Mouse (Mus musculus) urinary bladder, postnatal 10 days (tissue): ENCODE measurements around the gene Med12.

ENCODE experiments used
- DNase-seq: peaks from one replicate; pipeline ENCODE4 v3.0.0; 2022; ENCODE audit warnings: low spot score

The Med12 gene

DNA sequence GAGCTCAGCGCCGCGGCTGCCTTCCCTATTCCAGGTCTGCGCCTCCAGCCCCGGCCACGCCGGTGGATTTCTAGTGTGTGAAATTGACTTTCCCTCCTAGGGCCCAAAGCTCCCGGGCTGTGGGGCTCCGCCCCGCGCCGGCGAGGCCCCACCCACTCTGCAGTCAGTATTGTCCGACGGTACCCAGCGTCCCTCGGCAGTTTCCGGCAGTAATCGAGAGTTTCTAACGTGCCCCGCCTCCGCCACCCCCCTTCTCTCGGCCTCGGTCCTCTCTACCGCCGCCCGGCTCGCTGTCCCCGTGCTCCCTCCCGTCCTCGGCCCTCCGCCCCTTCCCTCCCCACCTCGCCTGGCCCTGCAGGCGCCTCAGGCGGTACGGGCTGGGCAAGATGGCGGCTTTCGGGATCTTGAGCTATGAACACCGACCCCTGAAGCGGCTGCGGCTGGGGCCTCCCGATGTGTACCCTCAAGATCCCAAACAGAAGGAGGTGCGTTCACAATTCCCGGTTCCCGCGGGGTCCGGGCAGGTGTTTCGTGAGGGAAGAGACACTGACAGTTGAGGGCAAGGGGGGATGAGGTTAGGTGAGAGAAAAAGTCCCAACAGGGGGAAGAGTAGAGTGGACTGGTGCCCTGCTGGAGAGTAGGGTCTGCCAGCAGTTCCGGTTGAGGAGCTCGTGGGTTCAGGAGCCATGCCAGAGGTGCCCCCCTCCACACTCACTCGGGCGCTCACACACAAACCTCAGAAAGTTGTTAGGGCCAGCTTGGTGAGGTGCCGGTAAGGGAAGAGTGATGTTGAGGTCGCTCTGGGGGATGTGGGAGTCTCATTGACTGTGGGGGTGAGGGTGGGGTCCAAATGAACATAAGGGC lies at the start of gene Med12:
Gene Med12 (plus strand): TSS at position 156 of the 864 bp plus-strand sequence.
- DNase-seq = peak; percentile 58

DNA sequence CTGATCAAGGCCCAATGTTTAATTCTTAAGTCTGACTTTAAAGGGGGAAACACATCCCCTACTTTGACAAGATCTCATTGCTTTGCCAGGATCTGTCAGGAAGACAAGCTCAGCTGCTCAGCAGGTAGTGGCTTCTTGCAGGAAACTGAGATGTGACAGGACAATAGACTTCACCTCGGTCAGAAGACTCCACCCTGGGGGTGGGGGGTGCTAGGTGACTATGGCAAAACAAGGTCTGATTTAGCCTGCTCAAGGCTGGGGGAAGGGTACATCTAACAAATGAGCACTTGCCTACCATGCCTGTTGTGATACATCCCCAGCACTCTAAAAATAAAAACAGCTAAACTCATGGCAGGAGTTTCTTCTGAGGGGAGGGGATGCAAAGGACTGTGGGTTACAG lies 28.8 kb upstream of the Med12 start:
- DNase-seq = no peak

DNA sequence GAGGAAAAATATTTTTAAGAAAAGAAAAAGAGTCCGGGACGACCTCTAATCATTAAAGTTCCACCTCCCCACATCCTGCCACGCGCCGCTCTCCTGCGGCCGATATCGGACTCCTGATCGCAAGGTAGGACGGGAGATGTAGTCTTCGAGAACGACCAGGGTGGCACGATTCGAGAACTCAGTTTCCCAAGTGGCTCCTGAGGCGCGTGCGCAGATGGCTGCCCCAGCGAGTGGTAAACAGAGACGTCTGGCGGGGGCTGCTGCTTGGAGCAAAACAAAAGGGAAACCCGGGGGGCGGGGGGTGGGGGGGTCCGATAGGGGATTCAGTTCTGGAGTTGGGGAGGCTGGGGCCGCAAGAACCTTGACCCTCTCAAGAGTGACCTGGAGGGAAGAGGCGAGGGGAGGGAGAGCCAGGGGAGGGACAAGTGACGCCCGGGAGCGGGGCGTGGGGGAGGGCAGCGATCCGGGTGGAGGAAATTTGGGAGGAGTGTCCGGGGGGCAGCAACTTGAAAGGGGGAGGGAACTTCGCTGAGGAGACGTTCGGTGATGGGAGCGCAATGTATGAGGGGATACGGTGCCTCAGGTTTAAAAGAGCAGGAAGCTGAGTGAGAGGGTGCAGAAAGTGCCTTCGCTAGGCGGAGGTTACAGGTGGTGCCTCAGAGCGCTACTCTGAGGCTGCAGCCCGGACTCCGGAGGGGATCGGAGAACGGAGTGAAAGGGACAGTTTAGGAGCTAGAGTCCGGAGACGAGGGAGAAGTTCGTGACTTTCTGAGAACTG lies 19.7 kb upstream of the Med12 start, which contains the start of gene Foxo4:
Gene Foxo4 (plus strand): TSS at position 577 of the 778 bp plus-strand sequence.
- DNase-seq = peak; percentile 34

DNA sequence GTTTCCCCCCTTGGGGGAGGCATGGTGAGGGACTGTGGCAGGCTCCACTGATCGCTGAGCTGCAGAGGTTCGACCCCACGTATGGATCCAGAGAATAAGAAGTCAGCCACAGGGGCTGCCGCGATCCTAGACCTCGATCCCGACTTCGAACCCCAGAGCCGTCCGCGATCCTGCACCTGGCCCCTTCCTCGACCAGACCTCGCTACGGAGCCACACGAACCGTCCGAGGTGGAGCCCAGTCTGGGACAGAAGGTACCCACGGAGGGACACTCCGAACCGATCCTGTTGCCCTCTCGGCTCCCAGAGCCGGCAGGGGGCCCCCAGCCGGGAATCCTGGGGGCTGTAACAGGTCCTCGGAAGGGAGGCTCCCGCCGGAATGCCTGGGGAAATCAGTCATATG lies 19.1 kb upstream of the Med12 start:
- DNase-seq = no peak

DNA sequence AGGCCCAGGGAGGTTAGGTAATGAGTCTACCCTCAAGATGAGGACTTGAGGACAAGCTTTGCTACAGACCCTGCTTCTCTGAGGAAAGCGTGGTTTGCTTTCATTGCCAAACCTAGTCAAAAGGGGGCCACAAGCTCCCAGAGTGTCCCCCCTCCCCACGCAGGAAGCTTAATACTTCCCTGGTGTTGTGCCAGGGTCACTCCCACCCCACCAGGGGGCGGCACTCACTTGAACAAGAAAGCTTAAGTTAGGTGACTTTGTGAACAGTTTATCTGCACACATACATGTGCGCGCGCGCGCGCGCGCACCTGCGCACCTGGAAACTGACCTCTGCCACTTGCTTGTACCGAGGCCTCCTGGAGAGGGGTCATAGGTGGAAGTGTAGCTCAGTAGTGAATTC lies 17.2 kb upstream of the Med12 start:
- DNase-seq = no peak

DNA sequence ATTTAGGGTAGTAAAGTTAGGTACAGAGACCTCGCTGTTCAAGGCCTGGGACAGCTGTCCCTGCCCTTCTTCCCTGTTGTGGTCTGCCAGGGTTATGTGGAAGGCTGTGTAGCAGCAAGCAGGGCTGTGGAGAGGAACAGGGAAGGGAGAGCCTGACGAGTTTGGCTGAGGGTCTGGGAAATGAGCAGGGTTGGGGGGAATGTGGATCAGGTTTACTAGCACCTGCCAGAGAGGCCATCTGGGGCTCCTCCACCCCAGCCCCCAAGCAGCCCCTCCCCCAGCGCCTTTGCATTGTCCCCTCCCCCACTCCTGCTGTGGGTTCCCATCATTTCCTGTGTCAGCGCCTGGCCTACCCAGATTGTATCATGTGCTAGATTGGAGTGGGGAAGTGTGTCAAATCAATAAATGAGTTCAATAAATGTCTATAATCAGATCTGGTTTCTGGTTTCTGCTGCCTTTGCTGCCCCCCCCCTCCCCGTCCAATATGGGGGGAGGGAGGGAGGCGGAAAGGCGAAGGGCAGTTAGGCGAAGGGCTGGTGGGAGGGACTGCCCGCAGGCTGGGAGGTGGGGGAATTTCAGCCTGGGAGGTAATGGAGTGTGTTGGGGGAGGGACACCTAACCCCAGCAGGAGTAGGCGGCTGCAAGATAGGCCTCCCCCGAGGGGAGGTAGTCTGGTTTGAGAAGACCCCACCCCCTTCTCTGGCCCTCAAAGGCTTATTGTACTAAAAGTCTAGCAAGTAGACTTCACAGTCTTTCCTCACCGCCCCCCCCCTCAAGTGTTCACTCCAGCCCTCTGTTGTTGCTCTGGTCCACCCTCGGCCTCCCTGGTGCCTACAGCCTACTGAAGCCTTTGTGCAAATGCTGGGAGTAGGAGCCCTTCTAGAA lies 13.1 kb upstream of the Med12 start:
- no peak for DNase-seq

DNA sequence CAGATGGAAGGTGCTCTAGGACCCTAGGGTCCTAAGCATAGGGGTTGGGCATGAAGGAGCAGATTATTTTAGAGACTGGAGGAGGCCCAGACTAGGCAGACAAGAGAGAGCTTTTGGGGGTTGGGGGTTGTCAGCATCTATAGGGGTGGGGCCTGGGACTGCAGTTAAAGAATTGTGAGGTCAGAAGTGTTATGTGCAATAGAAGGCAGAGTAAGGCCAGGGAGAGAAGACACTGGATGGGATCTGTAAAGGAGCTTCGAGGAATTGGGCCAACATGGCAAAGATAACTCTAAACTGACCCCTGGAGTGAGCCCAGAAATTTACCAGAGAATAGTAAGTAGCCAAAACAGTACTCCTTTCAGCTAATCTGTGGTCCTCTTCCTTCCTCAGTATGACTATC lies 9.9 kb upstream of the Med12 start, which contains the start of gene Gm614:
Gene Gm614 (minus strand): TSS at position 101 of the 400 bp plus-strand sequence.
- DNase-seq = no peak

DNA sequence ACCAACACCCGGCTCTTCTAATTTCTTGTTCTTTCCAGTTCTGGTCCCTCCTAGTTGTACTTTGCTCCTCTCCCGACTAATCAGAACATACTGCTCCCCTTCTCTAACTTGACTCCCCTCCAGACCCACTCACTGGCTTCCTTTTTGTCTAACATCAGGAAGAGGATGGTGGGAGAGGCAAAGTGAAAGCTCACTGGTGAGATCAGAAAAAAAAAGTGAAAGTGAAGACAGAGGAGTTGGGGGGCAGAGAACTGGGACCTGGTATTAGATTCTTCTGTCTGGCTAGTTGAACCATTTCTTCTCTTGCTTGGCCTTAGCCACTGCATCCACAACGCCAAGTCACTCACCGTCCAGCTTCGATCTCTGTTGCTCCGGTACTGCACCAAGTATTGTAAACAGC lies 7.2 kb upstream of the Med12 start:
- DNase-seq = no peak

DNA sequence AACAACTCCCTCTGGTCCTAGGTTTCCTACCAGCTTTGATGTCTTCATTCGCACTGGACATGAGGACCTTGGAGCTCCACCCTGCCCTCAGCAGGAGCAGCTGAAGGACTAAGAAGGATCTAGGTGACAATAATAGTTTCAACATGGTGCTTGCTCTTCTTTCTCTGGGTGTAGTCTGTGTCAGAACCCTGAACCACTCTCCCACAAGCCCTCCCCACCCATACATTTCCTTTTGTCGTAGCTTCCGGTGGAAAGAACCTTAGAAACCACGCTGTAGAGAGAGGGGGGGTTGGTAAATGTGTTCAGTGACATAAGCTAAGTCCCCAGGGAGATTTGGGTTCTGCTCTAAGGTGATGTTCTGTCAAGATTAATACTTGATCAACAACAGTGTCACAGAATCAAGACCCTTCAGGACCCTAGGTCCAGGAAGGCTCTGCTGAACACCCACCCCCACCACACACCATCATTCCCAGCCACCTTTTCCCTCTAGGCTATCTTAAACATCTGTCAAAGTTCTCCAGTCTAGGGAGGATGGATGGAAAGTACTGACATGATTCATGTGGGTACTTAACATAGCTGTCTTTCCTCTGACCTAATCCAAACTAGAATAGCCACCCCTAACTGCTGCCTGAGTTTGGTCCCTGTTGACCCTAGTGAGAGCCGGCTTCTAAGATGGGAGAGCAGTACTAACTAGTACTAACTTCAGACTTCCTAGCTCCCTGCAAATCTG lies 5.6 kb upstream of the Med12 start, which contains the start of gene Il2rg:
Gene Il2rg (minus strand): TSS at position 231 of the 730 bp plus-strand sequence.
- DNase-seq = no peak

DNA sequence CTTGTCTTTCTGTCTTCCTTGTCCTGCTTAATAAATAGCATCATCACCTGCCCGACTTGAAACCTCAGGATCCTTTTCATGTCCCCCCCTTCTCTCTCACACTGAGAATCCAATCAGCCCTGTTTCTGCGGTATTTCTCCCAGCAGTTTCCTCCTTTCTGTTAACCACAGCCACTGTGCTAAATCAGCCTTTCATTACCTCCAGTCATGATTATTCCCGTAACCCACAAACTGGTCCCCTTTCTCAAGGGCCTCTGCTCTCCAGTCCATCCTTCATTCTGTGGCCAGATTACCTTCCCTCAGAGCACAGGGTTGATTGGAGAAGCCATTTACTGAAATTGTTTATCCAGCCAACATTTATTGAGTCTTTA lies 5.1 kb upstream of the Med12 start, which contains the start of gene Gm20489:
Gene Gm20489 (minus strand): TSS at position 269 of the 370 bp plus-strand sequence.
- DNase-seq = no peak

DNA sequence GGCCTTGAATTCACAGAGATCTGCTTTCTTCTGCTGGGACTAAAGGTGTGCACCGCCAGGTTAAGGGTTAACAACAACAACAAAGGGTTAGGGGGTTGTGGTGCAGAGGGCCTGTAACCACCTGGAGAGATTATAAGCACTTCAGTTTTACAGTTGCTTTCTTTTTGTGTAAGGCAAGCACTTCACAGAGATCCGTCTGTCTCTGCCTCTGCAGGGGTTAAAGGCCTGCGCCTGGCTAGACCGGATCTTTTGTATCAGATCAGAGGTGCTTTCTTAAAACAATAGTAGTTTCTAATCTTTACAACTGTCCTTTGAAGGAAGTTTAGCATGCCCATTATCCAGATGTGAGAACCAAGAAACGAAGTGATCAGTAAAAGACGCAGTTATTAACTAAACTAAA lies 420 bp upstream of the Med12 start:
- DNase-seq = no peak

DNA sequence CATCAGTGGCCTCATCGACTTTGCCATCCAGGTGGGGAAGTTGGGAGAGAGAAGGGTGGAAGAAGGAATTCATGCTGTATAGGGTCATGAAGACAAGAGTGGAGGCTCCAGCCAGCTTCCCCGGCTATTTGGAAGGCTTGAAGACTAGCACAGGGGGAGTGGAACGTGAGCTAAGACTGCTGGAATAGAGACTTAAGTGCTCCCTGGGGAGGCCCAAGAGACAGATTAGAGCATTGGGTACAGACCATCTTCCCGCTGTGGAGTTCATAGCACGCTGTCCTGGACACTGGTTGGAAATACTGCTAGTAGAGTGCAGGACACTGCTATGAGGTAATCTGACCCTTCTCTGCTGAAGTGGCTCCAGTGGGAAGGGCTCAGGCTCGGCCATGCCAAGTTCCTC lies 9.0 kb downstream of the Med12 start:
- no peak for DNase-seq

DNA sequence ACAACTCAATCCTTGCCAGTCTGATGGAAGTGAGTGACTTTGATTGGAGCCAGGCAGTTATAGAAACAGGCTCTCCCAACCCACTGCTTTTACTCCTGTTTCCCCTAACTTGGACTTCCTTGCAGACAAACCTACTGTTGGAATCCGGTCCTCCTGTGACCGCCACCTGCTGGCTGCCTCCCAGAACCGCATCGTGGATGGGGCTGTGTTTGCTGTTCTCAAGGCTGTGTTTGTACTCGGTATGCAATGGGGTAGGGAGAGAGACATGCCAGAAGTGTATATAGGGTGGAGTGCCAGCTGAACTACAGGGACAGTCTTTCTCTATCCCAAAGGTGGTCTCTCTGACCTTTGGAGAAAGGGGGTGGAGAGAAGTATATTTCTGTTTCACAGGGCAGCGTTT lies 11.7 kb downstream of the Med12 start:
- DNase-seq = no peak

DNA sequence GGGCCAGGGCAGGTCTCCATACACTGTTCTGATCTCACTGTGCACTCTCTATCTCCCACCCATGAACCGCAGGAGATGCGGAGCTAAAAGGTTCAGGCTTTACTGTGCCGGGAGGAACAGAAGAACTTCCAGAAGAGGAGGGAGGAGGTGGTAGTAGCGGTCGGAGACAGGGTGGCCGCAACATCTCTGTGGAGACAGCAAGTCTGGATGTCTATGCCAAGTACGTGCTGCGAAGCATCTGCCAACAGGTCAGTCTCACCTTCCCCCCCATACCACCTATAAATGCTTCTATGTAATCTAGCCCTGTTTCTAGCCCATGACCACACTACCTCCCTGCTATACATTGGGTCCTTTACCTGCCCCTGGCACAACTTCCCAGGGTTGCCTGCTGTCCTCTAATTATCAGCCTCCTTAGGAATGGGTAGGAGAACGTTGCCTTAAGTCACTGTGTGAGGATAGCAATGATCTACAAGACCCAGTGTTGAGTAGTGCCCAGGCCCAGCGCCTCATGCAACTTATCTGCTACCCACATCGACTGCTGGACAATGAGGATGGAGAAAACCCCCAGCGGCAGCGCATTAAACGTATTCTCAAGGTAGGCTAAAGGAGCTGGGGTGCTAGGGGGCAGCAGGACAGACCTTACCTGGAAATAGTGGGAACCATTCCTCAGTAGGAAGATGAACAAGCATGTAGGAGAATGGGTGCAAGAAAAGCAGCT lies 12.3 kb downstream of the Med12 start:
- DNase-seq = no peak

DNA sequence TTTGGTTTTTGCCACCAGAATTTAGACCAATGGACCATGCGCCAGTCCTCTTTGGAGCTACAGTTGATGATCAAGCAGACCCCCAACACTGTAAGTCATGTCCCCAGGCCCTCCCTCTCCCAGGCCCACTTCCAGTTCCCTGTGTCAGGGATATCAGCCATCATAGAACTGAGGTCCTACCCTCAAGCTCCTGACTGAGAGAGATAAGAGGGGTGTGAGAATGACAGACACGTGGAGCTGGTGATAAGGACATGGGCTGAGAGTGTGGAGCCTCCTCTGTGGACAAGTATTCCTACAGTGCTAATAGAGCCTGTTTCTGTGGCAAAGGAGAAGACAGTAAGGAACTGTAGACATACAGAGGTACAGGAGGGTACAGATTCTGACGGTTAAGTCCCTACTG lies 13.7 kb downstream of the Med12 start:
- DNase-seq = no peak

DNA sequence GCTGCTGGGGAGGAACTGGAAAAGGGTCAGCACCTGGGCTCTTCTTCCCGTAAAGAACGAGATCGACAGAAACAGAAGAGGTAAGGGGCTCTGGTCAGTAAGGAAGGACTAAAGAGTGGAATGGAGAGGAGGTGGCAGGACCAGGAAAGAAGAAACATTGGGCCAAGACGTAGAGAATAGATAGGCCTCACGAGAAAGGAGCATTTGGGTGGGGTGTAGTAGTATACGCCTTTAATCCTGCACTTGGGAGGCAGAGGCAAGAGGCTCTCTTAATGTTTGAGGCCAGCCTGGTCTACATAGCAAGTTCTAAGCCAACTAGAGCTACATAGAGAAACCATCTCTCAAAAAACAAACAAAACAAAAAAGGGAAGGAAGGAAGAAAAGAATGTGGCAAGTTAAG lies 14.6 kb downstream of the Med12 start:
- no peak for DNase-seq

DNA sequence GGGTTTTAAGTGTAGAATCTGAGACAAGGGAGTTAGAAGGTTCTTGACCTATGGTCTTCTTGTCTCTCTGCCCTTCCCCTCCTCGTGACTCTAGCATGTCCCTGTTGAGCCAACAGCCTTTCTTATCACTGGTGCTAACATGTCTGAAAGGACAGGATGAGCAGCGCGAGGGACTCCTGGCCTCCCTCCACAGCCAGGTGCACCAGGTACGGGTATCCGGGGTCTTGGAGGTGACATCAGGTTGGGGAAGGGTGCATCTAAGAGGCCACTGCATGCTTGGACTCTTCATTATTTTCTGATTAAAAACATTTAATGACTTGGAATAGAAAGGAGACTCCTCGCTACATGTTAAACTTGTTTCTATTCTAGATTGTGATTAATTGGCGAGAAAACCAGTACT lies 15.2 kb downstream of the Med12 start:
- no peak for DNase-seq

DNA sequence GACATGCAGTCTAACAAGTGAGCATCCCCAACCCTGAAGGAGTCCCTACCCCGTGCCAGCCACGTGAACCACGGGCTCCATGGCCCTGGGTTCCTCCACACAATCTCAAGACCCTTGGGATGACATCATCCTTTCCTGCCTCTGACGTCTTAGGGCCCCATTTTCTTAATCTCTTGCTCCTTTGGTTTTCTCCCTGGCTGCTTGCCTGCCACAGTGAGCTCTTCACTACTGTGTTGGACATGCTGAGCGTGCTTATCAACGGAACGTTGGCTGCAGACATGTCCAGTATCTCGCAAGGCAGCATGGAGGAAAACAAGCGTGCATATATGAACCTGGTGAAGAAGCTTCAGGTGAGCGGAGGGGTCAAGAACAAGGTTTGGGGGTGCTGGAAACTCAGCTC lies 16.3 kb downstream of the Med12 start:
- DNase-seq = no peak

DNA sequence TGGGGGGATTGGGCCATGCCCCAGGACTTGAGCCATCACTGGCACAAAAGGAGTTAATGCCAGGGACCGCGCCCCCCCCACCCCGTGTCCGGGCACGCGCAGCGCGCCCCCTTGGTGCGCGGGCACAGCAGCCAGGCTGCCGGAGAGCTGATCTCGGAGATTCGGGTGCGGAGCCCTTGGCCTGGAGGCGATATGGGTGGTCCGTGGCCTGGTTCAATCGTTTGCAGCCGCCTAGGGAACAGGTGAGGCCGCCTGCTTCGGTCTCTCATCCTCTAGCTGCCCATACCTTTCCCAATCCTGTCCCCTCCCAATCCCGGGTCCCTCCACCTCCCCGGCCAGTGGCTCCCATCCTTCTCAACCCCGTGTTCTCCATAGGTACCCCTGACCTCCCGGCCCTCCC lies 25.2 kb downstream of the Med12 start, which contains the start of gene Nlgn3:
Gene Nlgn3 (plus strand): TSS at position 114 of the 400 bp plus-strand sequence.
- DNase-seq = no peak
